Mouse (Mus musculus): ENCODE results near the gene Lin37. TPM values are rescaled to one million over a fixed set of nuclear protein-coding genes. Genes with fewer than 3 reads are reported as not detected.
A peak's percentile ranks its signal among the peaks of the same experiment; 100 is the strongest.

Gene Lin37
- polyA plus RNA-seq, 1 experiment from 2014 or later, result 31.3 TPM

DNA sequence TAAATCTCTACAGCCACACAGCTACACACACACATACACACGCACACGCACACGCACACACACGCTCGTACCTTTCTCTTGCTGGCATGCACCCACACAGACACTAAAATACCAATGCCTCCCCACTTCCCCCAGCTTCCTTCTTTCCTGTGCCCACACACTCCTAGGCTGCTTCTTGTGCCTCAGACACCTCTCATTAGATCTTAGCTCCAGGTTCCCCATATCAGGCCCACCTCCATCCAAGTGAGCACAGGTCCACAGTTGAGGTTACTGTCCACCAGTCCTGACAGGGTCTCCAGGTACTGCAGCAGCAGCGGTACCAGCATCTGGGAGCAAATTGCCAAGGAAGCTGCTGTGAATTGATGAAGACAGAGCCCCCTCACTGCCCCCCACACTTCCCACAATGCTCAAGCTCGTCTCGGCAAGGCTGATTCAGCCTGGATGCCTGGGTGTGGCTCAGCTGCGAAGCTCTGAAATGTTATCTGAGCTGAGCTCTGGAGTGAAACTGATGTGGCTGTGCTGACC lies 28.3 kb downstream of the Lin37 start:
- WGBS, result 77% methylated on average over 9 of the region's 9 CpGs
- Histone ChIP-seq H3K27me3 (ENCODE audit: control insufficient read depth, insufficient read depth, low read length) (0 out of 2 replicates have a peak, but pooled peaks cover 3% of the 10 kb centered on the region), H3K9ac (ENCODE audit: low read length) (0 out of 2 replicates have a peak overlapping the region, but pooled peaks have one; percentile 8), H3K4me1 (ENCODE audit: control insufficient read depth in 2 of 2, insufficient read depth in 2 of 2, low read length in 2 of 2) (peaks cover 17 to 30% of the 10 kb centered on the region in 2 experiments), H3K4me3 (ENCODE audit: control insufficient read depth in 1 of 2, insufficient read depth in 1 of 2, low read depth in 1 of 2, low read length in 2 of 2) (no peak overlapping the region), H3K9me3 (ENCODE audit: control insufficient read depth, low read length) (no peaks in the 10 kb centered on the region), H3K36me3 (ENCODE audit: control insufficient read depth, insufficient read depth, low read length) (peaks cover 60% of the 10 kb centered on the region), H3K27ac (replicated peaks in 1 of 2; ENCODE audit: control insufficient read depth in 1 of 2, insufficient read depth in 1 of 2, low read depth in 2 of 2, low read length in 2 of 2) (no peak overlapping the region), H3K4me2 (ENCODE audit: low read length) (no peak overlapping the region)
- ATAC-seq (ENCODE audit: insufficient number of reproducible peaks, insufficient read depth, low FRiP score, low read depth), result no peak

DNA sequence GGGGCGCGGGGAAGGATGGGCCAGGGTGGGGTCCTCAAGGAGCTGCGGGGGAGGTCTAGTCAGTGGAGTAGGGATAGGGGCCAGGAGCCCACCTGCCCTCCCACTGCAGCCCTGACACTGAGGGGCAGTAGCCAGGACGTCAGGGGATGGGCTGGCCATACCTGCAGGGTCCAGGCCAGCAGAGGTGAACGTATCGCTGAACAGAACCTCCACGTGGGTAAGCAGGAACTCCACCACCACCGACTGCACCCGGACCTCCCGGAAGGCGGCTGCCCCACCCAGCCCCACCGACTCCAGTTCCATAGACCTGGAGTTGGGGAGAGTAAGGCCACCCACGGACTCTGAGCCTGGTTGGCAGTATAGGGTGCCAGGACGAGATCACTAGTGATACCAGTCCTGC lies 32.7 kb downstream of the Lin37 start:
- Histone ChIP-seq H3K36me3 (ENCODE audit: control insufficient read depth, insufficient read depth, low read length) (peaks cover 84% of the 10 kb centered on the region), H3K4me2 (ENCODE audit: low read length) (no peak overlapping the region)
- WGBS, result 81% methylated on average over 14 of the region's 14 CpGs

DNA sequence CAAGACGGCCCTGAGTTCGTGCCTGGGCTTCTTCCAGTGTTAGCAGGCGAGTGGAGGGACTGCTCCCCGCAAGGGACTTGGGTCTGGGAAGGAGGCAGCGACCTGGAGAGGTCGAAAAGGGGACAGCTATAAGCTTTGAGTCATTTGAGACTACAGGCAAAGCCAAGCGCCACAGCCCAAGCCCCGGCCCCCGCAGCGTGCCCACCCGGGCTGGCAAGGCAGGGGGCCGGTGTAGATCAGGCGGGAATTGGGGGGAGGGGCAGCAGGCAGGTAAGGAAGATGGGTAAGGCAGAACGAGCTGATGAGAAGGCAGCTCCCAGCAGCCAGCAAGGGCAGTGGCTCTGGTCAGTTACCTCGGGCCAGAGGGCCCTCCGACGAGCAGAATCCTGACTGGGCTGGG lies 33.2 kb downstream of the Lin37 start:
- no peak for ATAC-seq (ENCODE audit: insufficient number of reproducible peaks, insufficient read depth, low FRiP score, low read depth)
- Histone ChIP-seq H3K36me3 (ENCODE audit: control insufficient read depth, insufficient read depth, low read length) (peaks cover 78% of the 10 kb centered on the region), H3K9ac (ENCODE audit: low read length) (no peak overlapping the region), H3K27ac (replicated peaks in 1 of 2; ENCODE audit: control insufficient read depth in 1 of 2, insufficient read depth in 1 of 2, low read depth in 2 of 2, low read length in 2 of 2) (no peak overlapping the region), H3K27me3 (ENCODE audit: control insufficient read depth, insufficient read depth, low read length) (0 out of 2 replicates have a peak, but pooled peaks cover 3% of the 10 kb centered on the region), H3K4me3 (ENCODE audit: control insufficient read depth in 1 of 2, insufficient read depth in 1 of 2, low read depth in 1 of 2, low read length in 2 of 2) (no peak overlapping the region), H3K9me3 (ENCODE audit: control insufficient read depth, low read length) (no peaks in the 10 kb centered on the region), H3K4me1 (ENCODE audit: control insufficient read depth in 2 of 2, insufficient read depth in 2 of 2, low read length in 2 of 2) (no peaks in the 10 kb centered on the region), H3K4me2 (ENCODE audit: low read length) (no peak overlapping the region)
- 29% methylated on average over 17 of the region's 17 CpGs for WGBS

More for the DNA sequence above, 32.7 kb downstream of the Lin37 start:
- no peak for ATAC-seq (ENCODE audit: insufficient number of reproducible peaks, insufficient read depth, low FRiP score, low read depth)
- 0 out of 2 replicates have a peak, but pooled peaks cover 3% of the 10 kb centered on the region for H3K27me3 ChIP-seq (ENCODE audit: control insufficient read depth, insufficient read depth, low read length)
- H3K9me3 ChIP-seq (ENCODE audit: control insufficient read depth, low read length), result no peaks in the 10 kb centered on the region
- no peak overlapping the region for H3K27ac ChIP-seq (replicated peaks in 1 of 2; ENCODE audit: control insufficient read depth in 1 of 2, insufficient read depth in 1 of 2, low read depth in 2 of 2, low read length in 2 of 2)
- H3K4me3 ChIP-seq (ENCODE audit: control insufficient read depth in 1 of 2, insufficient read depth in 1 of 2, low read depth in 1 of 2, low read length in 2 of 2), result no peak overlapping the region
- H3K4me1 ChIP-seq (ENCODE audit: control insufficient read depth in 2 of 2, insufficient read depth in 2 of 2, low read length in 2 of 2), result 0 out of 4 replicates have a peak, but pooled peaks cover 0 to 4% of the 10 kb centered on the region in 2 experiments
- H3K9ac ChIP-seq (ENCODE audit: low read length), result no peak overlapping the region

DNA sequence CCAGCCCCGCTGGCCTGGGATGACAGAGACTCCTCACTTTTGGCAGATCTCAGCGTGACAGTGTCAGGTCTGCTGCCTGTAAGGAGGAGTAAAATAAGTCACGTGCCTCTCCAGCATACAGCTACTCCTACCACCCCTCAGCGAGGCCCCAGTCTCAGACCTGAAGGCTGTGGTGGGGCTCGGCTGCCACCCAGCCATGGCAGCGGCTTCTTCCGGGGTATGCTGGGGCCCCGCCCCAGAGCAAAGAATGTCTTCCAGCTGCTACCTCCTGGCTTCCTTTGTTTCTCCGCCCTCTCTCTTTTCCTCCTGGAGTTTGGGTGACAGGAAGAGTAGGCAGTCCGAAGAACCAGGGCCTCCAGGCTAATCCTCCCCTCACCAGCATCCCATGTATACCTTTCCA lies 33.7 kb downstream of the Lin37 start:
- 0 out of 2 replicates have a peak, but pooled peaks cover 3% of the 10 kb centered on the region for H3K27me3 ChIP-seq (ENCODE audit: control insufficient read depth, insufficient read depth, low read length)
- H3K4me1 ChIP-seq (ENCODE audit: control insufficient read depth in 2 of 2, insufficient read depth in 2 of 2, low read length in 2 of 2), result no peaks in the 10 kb centered on the region
- H3K4me2 ChIP-seq (ENCODE audit: low read length), result no peak overlapping the region
- no peak for ATAC-seq (ENCODE audit: insufficient number of reproducible peaks, insufficient read depth, low FRiP score, low read depth)
- H3K9ac ChIP-seq (ENCODE audit: low read length), result no peak overlapping the region
- H3K36me3 ChIP-seq (ENCODE audit: control insufficient read depth, insufficient read depth, low read length), result peaks cover 74% of the 10 kb centered on the region
- no peak overlapping the region for H3K4me3 ChIP-seq (ENCODE audit: control insufficient read depth in 1 of 2, insufficient read depth in 1 of 2, low read depth in 1 of 2, low read length in 2 of 2)
- 47% methylated on average over 10 of the region's 10 CpGs for WGBS
- no peak overlapping the region for H3K27ac ChIP-seq (replicated peaks in 1 of 2; ENCODE audit: control insufficient read depth in 1 of 2, insufficient read depth in 1 of 2, low read depth in 2 of 2, low read length in 2 of 2)
- H3K9me3 ChIP-seq (ENCODE audit: control insufficient read depth, low read length), result no peaks in the 10 kb centered on the region

DNA sequence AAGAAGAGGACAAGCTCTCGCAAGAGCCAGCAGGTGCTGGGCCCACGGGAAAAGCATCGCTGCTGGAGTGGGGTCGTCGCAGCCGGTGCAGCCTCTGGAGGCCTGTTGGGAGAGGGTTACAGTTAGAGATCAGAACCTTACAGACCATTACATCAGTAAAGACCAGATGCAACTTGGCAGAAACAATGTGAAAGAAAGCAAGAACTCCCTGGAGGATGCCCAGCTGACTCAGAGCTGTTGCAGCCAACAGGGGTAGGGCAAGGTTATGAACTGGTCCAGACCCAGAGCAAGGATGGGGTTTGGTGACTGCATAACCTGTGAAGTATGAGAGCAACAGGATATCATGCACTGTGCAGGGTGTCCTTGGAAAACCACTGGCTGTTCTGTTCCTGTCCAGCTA lies 35.2 kb downstream of the Lin37 start:
- no peak for ATAC-seq (ENCODE audit: insufficient number of reproducible peaks, insufficient read depth, low FRiP score, low read depth)

DNA sequence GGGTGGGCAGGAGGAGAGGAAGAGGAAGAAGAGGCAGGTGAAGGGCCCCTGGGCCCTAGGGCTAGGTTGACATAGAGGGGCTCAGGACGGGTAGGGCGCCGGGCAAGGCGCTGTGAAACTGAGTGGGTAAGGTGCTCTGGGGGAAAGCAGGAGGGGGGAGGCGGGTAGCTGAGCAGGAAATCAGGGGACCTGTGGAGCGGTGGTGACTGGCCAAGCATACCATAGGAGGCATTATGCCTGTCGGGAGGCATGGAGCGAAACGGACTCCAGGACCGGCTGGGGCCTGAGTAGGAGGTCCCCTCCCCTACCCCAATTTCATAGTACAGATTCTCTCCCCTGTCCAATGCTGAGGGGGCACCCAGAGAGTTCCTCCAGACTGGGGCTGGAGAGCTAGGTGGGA lies 36.8 kb downstream of the Lin37 start:
- 87% methylated on average over 10 of the region's 10 CpGs for WGBS
- Histone ChIP-seq H3K36me3 (ENCODE audit: control insufficient read depth, insufficient read depth, low read length) (peaks cover 43% of the 10 kb centered on the region), H3K27ac (replicated peaks in 1 of 2; ENCODE audit: control insufficient read depth in 1 of 2, insufficient read depth in 1 of 2, low read depth in 2 of 2, low read length in 2 of 2) (no peak overlapping the region), H3K9ac (ENCODE audit: low read length) (no peak overlapping the region), H3K4me3 (ENCODE audit: control insufficient read depth in 1 of 2, insufficient read depth in 1 of 2, low read depth in 1 of 2, low read length in 2 of 2) (no peak overlapping the region), H3K4me2 (ENCODE audit: low read length) (no peak overlapping the region), H3K9me3 (ENCODE audit: control insufficient read depth, low read length) (no peaks in the 10 kb centered on the region), H3K27me3 (ENCODE audit: control insufficient read depth, insufficient read depth, low read length) (peaks cover under 1% of the 10 kb centered on the region; the same call in 1 of the 2 replicates), H3K4me1 (ENCODE audit: control insufficient read depth in 2 of 2, insufficient read depth in 2 of 2, low read length in 2 of 2) (no peaks in the 10 kb centered on the region)
- ATAC-seq (ENCODE audit: insufficient number of reproducible peaks, insufficient read depth, low FRiP score, low read depth), result no peak

More for the DNA sequence above, 35.2 kb downstream of the Lin37 start:
- Histone ChIP-seq H3K9ac (ENCODE audit: low read length) (no peak overlapping the region), H3K4me3 (ENCODE audit: control insufficient read depth in 1 of 2, insufficient read depth in 1 of 2, low read depth in 1 of 2, low read length in 2 of 2) (no peak overlapping the region), H3K27ac (replicated peaks in 1 of 2; ENCODE audit: control insufficient read depth in 1 of 2, insufficient read depth in 1 of 2, low read depth in 2 of 2, low read length in 2 of 2) (no peak overlapping the region), H3K36me3 (ENCODE audit: control insufficient read depth, insufficient read depth, low read length) (peaks cover 59% of the 10 kb centered on the region), H3K27me3 (ENCODE audit: control insufficient read depth, insufficient read depth, low read length) (0 out of 2 replicates have a peak, but pooled peaks cover 3% of the 10 kb centered on the region), H3K4me1 (ENCODE audit: control insufficient read depth in 2 of 2, insufficient read depth in 2 of 2, low read length in 2 of 2) (no peaks in the 10 kb centered on the region), H3K4me2 (ENCODE audit: low read length) (no peak overlapping the region), H3K9me3 (ENCODE audit: control insufficient read depth, low read length) (no peaks in the 10 kb centered on the region)
- WGBS, result 81% methylated on average over 6 of the region's 6 CpGs

DNA sequence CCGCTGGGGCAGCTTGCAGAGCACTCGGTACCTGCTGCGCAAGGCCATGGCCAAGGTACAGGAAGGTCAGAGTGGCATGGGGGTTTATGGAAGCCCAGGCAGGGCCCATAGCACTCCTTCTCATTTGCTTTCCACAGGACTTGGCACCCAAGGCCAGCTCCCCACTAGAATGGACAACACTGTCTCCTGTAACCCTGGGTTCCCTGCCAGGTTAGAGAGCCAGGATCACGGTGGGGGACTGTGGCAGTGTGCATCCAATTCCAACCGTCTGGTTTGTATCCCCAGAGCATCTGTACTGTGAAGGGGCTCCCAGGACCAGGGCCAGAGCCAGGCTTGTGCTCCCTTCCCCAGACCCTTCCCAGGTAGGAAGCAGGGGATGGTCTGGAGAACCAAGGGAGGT lies 38.8 kb downstream of the Lin37 start:
- H3K4me2 ChIP-seq (ENCODE audit: low read length), result no peak overlapping the region
- H3K27ac ChIP-seq (replicated peaks in 1 of 2; ENCODE audit: control insufficient read depth in 1 of 2, insufficient read depth in 1 of 2, low read depth in 2 of 2, low read length in 2 of 2), result no peak overlapping the region
- ATAC-seq (ENCODE audit: insufficient number of reproducible peaks, insufficient read depth, low FRiP score, low read depth), result no peak
- peaks cover 24% of the 10 kb centered on the region for H3K36me3 ChIP-seq (ENCODE audit: control insufficient read depth, insufficient read depth, low read length)
- no peak overlapping the region for H3K4me3 ChIP-seq (ENCODE audit: control insufficient read depth in 1 of 2, insufficient read depth in 1 of 2, low read depth in 1 of 2, low read length in 2 of 2)
- H3K9me3 ChIP-seq (ENCODE audit: control insufficient read depth, low read length), result no peaks in the 10 kb centered on the region
- no peaks in the 10 kb centered on the region; the same call in 1 of the 2 replicates for H3K27me3 ChIP-seq (ENCODE audit: control insufficient read depth, insufficient read depth, low read length)
- no peaks in the 10 kb centered on the region for H3K4me1 ChIP-seq (ENCODE audit: control insufficient read depth in 2 of 2, insufficient read depth in 2 of 2, low read length in 2 of 2)
- WGBS, result 77% methylated on average over 5 of the region's 5 CpGs
- no peak overlapping the region for H3K9ac ChIP-seq (ENCODE audit: low read length)

DNA sequence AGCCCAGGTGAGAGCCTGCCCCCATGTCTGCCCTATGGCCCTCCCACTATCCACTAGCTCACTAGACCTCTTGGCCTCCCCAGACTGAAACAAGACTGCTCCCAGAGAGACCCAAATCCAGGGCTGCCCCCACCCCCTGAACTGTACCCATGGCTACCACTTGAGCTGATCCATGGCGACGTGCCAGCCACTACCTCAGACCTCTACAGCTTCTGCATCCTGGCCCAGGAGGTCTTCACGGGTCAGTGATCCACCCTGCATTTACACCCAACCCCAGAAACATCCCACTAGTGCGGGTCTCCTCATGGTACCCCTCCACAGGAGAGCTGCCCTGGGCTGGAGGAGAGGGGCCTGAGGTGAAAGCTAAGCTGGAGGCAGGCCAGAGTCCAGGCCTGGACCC lies 39.2 kb downstream of the Lin37 start:
- Histone ChIP-seq H3K4me3 (ENCODE audit: control insufficient read depth in 1 of 2, insufficient read depth in 1 of 2, low read depth in 1 of 2, low read length in 2 of 2) (no peak overlapping the region), H3K4me2 (ENCODE audit: low read length) (no peak overlapping the region), H3K27me3 (ENCODE audit: control insufficient read depth, insufficient read depth, low read length) (peaks cover 3% of the 10 kb centered on the region; the same call in 1 of the 2 replicates), H3K9ac (ENCODE audit: low read length) (no peak overlapping the region), H3K9me3 (ENCODE audit: control insufficient read depth, low read length) (no peaks in the 10 kb centered on the region), H3K27ac (replicated peaks in 1 of 2; ENCODE audit: control insufficient read depth in 1 of 2, insufficient read depth in 1 of 2, low read depth in 2 of 2, low read length in 2 of 2) (no peak overlapping the region), H3K36me3 (ENCODE audit: control insufficient read depth, insufficient read depth, low read length) (peaks cover 19% of the 10 kb centered on the region), H3K4me1 (ENCODE audit: control insufficient read depth in 2 of 2, insufficient read depth in 2 of 2, low read length in 2 of 2) (no peaks in the 10 kb centered on the region)
- WGBS, result 75% methylated on average over 4 of the region's 4 CpGs
- no peak for ATAC-seq (ENCODE audit: insufficient number of reproducible peaks, insufficient read depth, low FRiP score, low read depth)

Measured in heart, embryonic 14.5 days (tissue).